Mouse (Mus musculus) cerebellum, adult 18-20 months (tissue): ENCODE results near the gene Gnai3.
A peak's percentile ranks its signal among the peaks of the same experiment; 100 is the strongest.

Experiments used
- DNase-seq, 2 experiments: peaks; one replicate each; pipeline ENCODE4 v3.0.0; 2021

The Gnai3 gene

DNA sequence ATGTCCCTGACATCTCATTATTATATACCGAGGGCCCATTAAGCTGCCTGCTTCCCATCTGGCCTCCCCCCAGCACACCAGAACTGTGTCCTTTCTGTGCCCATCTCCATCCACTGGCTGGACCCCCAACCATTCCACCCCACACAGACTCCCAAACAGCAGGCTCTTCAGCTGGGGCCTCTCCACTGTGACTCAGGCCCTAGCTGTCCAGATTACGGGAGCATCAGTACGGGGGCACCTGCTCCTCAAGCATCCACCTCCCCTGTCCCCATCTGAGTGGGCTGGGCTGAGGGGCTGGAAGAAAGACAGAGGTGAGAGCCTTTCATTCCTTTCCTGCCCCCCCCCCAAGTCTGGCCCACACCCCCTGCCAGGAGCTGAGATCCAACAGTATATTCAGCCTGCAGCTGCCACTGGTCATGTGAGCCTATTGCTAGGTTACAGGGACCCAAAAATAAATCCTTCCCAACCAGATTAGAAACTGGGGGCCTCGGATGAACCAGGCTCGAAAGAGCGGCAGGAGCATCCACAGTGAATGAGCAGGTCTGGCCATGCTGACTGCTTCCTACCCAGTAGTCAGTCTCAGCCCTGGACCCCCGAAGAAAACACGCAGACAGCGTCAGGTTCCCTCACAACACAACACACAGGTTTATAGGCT is 12.6 kb upstream of the Gnai3 start:
- no peak for DNase-seq

- DNase-seq, result peak; percentile 47 to 60
Measured at GRCm38 (mm10) chr3:108154656-108155055, 8.7 kb upstream of the Gnai3 start, which contains the start of gene Gpr61. TSS of gene Gpr61 (minus strand) at chr3:108154882.

- no peak for DNase-seq
Measured at GRCm38 (mm10) chr3:108152290-108152689, 6.3 kb upstream of the Gnai3 start.

DNA sequence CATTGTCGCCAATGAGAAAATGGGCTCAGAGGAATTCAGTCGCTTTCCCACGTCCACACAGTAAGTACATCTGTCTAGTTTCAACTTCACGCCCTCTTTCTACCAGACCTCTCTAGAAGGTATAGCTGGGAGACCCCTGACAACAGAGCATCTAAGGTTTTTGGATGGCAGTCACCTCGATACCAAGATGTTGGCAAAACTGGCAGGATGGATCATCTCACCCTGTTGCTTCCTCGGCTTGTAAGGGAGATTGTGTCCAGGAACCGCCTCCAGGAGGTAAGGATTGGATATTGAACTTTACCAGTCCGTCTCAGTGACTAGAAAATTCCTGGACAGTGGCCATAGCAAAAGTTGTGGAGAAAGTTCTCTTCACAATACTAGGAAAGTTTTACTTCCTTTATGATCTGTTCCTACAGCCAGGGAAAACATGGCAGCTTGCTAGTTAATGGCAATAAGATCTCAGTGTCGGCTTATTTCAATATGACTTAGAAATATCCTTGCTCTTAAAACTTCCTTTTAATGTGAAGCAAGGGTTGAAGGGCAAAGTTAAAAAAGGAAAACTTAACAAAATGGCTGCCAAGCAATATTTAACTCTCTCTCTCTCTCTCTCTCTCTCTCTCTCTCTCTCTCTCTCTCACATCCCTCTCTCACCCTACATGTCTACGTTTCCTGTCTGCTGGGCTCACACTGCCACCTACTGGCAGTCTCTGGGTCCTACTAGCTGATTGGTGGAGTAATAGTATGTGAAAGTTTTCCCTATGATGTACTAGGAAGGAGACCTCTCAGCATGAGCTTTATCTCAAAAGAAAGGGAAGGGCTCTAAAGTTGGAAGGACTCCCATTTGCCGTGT is 1.7 kb upstream of the Gnai3 start:
- peak; percentile 84 to 88 for DNase-seq

GRCm38 (mm10) chr3:108146671-108147070 is 725 bp upstream of the Gnai3 start:
- no peak for DNase-seq

- DNase-seq, result no peak
Measured at GRCm38 (mm10) chr3:108140786-108141185, 5.2 kb downstream of the Gnai3 start.

- DNase-seq, result no peak
Measured at GRCm38 (mm10) chr3:108139113-108139512, 6.8 kb downstream of the Gnai3 start.

GRCm38 (mm10) chr3:108134701-108135100 is 11.2 kb downstream of the Gnai3 start:
- DNase-seq, result peak in 1 of 2 experiments; percentile 9

GRCm38 (mm10) chr3:108132484-108132883 is 13.5 kb downstream of the Gnai3 start:
- DNase-seq, result no peak

DNA sequence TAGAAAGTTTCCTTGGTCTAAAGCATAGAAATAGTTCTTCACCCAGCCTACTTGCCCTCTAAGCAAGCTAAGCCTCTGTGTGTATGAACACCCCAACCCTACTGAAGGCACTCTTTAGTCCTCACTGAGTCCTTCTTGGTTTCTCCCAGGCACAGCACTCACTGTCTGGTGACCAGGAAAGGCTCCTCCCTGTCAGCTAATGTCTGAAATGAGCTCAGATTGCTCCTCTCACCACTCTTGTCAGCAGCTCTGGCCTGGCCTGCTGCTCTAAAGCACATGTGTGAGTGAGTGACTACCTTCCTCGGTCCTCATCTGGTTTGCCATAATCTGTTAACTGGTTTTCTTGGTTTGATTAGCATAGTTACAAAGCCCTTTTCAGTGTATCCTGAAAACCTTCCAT is 14.1 kb downstream of the Gnai3 start:
- DNase-seq, result no peak

- DNase-seq, result no peak
Measured at GRCm38 (mm10) chr3:108131216-108131615, 14.7 kb downstream of the Gnai3 start.

DNA sequence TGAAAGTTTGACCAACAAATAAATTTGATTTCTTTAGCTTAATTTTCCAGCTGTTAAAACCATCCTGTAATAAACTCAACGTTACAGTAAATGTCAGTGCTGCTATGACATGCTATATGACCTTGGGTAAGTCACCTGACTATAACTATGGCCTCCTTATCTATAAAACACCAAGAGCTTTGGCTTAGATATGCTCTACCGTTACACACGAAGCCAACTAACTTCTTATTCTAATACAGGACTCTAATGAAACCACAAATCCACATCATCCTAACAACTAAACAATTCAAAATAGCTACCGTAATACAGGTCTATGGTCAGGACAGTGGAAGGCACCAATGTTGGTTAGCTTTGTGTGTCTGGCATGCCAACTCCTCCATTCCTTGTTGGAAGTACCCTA is 16.1 kb downstream of the Gnai3 start:
- no peak for DNase-seq

DNA sequence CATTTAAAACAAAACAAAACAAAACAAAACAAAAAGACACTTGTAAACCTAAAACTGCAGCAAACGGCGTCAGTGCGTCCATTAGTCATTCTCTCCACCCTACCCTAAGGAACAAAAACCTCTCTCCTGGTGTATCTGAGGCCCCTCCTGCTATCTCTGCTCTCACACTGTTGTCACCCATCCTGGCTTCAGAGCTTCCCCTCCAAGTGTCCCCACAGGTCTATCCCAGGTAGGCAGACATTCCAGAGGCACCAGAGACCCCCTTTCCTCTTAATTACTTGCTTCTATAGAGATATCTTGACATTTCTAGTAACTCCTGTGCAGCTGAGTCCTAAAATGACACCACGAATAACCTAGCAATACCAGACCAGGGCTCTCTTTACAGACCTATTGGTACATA is 16.6 kb downstream of the Gnai3 start:
- DNase-seq, result no peak

GRCm38 (mm10) chr3:108128520-108128919 is 17.4 kb downstream of the Gnai3 start:
- no peak for DNase-seq

DNA sequence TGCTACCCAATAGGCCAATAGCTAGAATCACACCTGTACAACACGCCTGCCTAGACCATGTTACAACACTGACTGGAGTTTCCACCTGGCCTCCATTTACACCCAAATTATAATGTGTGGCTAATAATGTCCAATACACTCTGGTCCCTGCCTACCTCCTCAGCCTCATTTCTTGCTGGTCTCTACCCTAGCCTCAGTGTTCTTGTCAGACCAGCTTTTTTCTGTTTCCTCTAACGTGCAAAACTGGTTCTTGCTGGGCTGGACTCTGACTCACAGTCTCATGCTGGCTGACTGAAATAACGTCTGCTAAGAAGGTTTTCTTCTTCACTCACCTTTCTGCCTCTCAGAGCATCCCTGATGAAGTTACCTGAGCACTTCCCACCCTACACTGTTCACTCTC is 19.6 kb downstream of the Gnai3 start:
- no peak for DNase-seq

DNA sequence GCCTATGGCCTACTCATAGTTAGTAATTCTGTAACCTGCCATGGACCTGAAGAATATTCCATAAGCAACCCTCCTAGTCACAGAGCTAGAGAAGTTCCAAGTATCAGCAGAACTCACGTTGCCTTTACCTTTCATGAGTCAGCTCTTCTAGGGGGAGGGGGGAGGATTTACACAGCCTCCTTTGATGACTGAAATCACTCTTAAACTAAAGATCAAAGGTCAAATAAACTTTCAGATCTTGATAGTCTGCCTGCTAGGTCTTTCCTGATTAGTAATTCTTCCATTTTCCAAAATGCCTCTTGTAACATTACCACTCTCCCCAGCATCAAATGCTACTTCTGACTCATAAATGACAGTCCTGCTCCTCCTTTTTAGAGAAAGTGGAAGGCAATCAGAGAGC is 21.8 kb downstream of the Gnai3 start:
- DNase-seq, result no peak

GRCm38 (mm10) chr3:108123242-108123641 is 22.7 kb downstream of the Gnai3 start:
- no peak for DNase-seq

DNA sequence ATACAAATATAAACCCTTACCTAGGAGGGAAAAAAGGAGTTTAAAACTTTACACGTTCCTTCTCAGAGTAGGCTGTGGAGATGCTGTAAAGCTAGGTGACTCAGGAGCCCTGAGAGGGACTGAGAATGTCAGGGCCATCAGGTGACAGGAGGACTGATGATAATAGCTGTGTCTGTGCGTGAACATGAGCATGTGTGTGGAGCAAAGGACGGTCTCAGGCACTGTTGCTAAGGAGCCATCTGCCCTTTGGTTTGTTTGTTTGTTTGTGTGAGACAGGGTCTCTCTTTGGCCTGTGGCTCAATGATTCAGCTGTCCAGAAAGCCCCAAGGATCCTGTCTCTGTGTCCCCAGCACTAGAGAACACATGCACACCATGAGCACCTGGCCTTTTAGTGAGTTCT is 24.8 kb downstream of the Gnai3 start:
- DNase-seq, result no peak

- DNase-seq, result no peak
Measured at GRCm38 (mm10) chr3:108117465-108117864, 28.5 kb downstream of the Gnai3 start.

DNA sequence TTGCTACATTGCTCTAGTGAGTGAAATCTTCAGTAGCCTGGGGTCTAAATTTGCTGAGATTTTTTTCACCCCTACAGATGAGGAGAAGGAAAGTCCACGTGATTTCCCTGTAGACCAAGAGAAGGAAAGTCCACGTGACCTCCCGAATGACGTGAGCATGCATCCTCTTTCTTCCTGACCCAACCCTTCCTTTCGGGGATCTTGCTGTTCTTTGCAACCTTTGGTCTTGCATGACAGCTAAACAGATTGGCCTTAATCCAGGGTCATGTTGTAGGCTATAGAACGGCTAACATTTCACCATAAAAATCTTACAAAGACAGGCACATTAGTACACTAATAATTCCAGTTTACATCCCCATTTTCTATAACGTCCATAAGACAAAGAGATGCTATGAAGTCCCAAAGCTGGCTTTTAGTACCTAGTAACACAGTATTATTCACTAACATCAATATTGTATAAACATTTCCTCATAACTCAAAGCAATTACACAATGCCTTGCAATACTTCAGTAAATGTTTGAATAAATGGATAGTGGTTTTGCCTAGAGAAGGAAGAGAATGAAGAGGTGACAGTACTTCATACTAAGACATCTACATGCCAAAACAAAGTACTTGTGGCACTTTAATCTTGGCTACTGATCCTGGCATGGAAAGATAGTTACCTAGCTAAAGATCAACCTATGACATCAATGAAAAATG is 32.2 kb downstream of the Gnai3 start:
- DNase-seq, result no peak

GRCm38 (mm10) chr3:108112666-108113065 is 33.3 kb downstream of the Gnai3 start:
- no peak for DNase-seq

GRCm38 (mm10) chr3:108112246-108112645 is 33.7 kb downstream of the Gnai3 start:
- DNase-seq, result no peak

- DNase-seq, result no peak
Measured at GRCm38 (mm10) chr3:108111320-108111719, 34.6 kb downstream of the Gnai3 start.

DNA sequence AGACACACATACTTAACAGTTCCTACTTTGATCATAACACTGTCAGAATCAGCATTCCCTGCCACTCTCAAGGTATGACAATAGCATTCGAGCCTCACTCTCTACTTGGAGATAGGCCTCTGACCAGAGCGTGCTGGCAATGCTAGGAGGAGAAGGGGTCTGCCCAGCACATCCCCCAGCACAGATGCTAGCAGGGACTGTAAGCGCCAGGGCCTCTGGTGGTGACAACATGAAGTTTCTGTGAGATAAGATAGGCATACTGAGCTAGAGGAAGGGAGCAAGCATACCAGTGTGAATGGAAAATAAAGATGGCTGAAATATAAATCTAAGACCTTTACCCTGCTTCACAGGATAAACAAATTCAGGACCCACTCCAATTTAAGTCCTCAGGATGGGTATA is 40.7 kb downstream of the Gnai3 start:
- no peak for DNase-seq
